Mouse (Mus musculus) adrenal gland, adult (tissue): ENCODE measurements around the gene Ppp2r1a.

Experiments
- DNase-seq, 2 experiments: peaks; one replicate each; pipeline ENCODE4 v3.0.0; 2022 to 2023; ENCODE audit warnings: low spot score in 1 of 2; ENCODE audit not compliant: inconsistent age in 2 of 2

The Ppp2r1a gene

DNA sequence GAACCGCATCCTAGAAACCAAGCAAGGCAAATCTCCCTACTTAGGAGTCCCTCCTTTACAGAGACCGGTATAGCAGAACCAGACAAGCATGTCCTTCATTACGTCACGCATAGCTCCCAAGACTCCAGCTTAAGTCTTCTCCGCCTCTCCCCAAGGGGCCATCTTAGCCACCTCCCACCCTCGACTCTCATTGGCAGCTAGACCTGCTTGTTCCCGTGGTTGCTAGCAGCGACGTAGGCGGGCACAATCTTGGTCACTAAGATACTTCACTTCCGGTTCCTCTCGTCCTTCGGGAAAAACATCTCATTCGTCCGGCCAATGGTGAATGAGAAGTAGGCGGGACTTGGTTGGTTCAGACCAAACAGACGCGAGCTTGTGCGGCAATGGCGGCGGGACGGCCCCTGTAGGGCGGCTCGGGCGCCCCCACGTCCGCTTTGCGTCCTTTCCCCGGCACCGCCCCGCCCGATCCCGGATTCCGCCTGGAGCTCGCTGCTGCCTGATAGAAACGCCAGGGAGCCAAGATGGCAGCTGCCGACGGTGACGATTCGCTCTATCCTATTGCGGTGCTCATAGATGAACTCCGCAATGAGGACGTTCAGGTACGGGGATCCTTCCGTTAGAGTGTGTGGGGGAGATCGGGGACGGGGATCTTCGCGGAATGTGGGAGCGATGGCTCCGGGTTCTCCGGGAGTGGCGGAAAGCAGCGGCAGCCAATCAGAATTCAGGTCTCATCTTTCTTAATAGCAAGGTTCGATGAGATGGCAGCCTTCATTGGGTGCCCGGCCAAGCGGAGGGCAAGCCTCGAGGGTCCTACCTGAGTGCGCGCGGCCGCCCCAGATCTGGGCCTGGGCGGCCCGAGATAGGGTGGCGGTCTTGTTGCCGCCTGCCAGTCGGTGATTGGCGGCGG, at the start of gene Ppp2r1a:
TSS of gene Ppp2r1a (plus strand) at position 327 of the 907 bp plus-strand sequence.
- DNase-seq = peak; percentile 99 to 100

DNA sequence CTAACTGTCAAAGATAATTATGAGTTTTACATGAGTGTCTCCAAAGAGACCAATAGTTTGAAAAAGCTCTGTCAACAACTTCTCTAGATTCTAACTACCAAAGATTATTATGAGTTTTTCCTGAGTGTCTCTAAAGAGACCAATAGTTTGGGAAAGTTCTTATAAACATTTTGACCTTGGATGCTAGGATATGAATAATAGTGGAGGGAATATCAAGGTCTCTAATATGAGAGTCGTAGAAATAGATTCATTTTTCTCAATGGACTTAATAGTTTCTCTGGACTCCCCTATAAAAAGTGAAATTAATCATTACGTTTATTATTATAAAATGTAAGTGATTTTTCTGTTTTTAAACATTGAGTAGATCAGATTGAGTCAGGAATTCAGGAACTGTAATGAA, 40.1 kb upstream of the Ppp2r1a start, which contains the start of gene Vmn1r231:
TSS of gene Vmn1r231 (minus strand) at position 101 of the 400 bp plus-strand sequence.
- DNase-seq = no peak

DNA sequence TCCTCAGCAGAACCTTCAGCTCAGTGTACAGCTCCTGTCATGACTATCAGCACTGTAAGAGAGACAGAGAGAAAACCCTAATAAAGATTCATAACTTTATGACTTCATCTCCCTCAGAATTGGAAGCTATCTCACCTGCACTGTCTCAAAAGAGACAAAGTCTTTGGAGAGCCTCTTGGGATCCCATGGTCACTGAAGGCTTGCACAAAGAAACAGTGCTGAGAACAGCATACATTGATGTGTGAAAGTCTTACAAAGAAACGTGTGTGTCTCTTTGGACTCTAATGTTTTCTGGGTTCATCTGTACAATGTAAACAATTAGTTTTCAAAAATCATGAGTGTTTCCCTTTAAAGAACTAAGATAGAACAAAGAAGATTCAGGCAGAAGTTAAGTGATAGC, 25.5 kb upstream of the Ppp2r1a start, which contains the start of gene Vmn1r232:
TSS of gene Vmn1r232 (minus strand) at position 101 of the 400 bp plus-strand sequence.
- no peak for DNase-seq

DNA sequence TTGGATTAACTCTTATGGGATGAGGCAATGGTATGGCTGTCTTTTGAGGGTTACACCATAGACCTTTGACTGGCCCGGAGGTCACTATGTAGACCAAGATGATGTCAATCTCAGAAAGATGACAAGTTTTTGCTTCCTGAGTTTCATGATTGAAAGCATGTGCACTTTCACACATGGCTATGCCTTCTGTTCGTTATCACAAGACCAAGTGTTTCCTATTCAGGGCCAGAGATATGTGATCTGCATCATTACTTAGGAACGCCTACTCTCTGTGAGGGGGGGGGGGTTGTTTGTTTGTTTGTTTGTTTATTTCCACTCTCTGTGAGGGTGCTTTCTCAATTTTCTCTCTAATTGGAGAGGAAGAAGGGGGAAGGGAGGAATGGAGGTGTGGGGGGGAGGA, 885 bp upstream of the Ppp2r1a start:
- DNase-seq = peak in 1 of 2 experiments; percentile 50

DNA sequence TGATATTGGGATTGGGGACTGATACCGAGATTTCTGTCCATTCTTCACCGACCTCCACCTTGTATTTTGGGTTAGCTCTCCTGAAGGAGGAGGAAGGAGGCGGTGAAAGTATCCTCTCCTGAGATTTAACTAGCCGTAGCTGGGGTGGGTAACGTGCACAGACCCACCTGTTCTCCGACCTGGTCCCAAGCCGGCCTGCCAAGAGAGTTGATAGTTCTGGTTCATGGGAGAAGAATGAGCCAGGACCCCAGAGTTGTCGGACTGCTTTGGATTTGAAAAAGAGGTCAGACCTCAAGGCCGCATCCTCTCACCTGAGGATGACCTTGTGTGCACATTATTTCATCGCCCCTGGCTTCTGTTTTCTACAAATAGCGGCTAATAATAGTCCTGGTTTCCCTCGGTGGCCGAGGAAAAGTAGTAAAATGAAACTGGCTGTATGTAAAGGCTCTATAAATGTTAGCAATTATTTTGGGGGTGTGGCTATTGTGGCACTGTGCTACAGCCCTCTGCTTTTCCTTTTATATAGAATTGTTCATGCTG, 985 bp downstream of the Ppp2r1a start:
- peak; percentile 25 to 70 for DNase-seq

DNA sequence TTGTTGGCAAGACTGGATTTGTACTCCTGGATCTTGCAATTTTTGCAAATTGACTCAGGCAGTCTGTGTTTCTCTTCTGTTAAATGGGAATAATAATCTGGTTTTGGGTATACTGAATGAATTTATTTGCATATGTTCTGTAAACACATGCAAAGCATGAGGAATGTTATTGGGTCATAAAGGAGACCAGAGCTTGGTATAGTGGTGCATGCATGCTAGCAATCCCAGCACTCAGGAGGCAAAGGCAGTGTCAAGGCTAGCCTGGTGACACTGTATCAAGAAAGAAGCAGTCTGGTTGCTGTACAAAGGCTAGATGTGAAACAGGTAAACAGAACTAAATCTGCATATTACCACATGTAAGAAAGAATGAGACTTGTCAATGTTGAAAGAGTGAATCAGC, 1.5 kb downstream of the Ppp2r1a start:
- DNase-seq = peak in 1 of 2 experiments; percentile 58

DNA sequence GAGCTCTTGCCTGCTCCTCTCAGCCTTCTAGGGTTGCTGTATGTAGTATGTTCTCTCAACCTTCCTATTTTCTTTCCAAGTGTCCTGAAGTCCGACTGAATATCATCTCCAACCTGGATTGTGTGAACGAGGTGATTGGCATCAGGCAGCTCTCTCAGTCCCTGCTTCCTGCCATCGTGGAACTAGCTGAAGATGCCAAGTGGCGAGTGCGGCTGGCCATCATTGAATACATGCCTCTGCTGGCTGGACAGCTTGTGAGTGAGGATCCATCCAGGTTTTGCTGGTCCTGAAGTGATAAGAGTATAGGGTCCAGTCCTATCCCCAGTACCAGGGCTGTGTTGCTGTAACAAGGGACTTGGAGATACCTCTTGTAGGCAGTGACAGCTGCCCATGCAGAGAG, 15.3 kb downstream of the Ppp2r1a start:
- DNase-seq = no peak

DNA sequence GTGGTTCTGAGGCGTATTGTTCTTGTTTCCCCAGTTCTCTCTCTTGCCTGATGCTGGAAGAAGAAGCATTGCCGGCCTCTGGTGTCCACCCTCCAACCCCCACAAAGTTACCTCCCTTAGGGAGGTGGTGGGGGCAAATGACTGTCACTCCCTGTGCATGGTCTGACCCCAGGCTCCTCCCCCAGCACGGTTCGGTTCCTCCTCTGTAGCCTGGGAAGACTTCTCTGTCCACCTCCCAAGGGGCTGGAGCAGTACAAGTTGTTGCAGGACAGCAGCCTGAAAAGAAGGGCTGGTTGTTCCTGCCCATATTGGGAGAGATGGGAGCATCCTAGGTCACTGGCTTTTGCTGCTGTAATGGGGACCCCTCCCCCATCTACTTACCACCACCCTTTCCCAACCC, 20.3 kb downstream of the Ppp2r1a start:
- peak in 1 of 2 experiments; percentile 24 for DNase-seq

DNA sequence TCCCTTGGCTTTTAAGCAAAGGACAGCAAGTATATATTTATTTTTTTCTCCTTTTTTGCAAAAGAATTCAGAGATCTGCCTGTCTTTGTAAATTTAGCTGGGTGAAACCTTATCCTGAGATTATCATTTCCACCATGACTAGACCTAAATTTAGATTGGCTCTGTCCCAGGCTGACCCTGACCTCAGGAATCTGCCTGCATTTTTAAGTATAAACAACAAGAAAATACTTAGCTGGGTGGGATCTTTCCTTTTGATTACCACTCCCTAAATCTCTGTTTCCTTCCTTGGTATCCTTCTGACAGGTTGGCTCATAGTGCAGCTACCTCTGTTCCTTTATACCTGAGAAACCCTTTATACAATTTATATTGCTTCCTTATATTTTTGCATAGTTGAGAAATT, 21.6 kb downstream of the Ppp2r1a start:
- DNase-seq = peak in 1 of 2 experiments; percentile 55

DNA sequence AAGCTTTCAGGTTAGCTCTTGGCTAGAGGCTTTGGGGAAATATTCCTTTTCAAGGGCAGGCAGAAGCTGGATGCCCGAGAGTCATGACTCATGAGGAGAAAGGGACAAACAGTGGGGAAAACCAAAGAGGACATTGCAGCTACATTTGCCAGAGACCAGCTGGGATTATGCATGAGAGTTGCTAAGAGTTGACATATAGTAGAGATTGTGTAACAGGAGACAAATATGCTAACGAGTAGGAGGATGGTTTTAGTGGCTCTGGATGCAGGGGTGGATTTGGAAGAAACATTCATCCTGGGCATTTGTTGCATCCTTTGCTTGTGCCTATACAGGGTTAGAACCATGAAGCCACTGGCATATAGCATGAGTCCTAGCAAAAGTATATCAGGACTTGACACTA, 48.6 kb downstream of the Ppp2r1a start:
- DNase-seq = no peak

DNA sequence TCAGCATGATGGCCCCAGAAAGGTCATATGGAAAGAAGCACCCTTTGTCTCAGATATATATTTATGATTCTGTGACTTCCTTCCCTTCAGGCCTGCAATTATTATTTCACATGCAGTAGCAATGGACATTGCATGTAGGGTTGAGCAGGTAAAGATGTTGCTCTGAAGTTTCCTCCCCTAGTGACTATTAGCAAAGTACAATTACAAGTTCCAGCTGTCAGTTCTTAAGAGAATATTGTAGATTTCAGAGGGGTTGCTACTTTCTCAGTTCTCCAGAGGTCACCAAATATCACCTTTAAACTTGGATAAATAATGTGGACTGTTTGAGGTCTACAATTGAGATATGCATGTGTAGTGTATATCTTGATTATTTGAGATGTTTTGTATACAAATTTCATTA, 51.3 kb downstream of the Ppp2r1a start, which contains the start of gene Vmn1r233:
TSS of gene Vmn1r233 (minus strand) at position 101 of the 400 bp plus-strand sequence.
- DNase-seq = no peak

DNA sequence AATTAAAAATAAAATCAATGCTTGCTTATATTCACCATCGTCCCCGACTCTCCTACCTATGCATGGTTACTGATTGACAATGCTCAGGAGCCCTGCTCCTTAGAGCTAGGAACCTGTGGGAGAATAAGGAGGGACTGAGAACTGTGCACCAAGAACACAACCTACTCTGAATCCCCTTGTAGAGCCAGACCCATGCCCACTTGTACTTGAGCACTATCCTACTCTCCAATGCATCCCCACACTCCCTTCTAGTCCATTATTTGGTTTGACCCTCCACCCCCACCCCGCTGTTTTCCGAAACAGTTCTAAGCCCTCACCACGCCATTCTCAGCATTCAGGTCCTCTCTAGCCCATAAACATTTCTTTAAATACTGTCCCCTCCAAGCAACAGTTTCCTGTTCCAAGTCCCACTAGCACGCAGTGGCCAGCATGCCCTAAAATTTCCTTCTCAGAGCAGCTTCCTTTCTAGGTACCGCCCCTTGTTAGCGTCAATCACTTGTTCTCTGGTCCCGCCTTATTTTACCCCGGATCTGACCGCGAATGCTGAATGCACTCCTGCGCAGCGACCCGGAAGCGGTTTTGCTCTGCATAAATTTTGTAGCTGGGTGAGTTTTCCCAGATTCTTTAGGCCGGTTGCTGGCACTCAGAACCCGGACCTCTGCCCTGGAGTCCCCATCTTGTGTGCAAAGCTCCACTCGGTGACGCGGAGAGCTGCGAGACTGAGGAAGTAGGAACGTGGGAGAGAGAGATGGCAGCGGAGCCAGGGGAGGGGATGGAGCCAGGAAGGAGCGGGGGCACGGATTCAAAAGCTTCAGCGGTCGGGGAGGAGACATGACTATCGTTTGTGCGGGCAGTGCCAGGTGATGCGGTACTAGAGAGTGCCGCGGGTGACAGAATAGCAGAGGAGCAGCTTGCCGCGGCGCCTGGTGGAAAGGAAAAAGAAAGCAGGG, 63.5 kb downstream of the Ppp2r1a start, which contains the start of gene Zfp160:
TSS of gene Zfp160 (plus strand) at position 522 of the 950 bp plus-strand sequence.
- DNase-seq = peak; percentile 90 to 97

DNA sequence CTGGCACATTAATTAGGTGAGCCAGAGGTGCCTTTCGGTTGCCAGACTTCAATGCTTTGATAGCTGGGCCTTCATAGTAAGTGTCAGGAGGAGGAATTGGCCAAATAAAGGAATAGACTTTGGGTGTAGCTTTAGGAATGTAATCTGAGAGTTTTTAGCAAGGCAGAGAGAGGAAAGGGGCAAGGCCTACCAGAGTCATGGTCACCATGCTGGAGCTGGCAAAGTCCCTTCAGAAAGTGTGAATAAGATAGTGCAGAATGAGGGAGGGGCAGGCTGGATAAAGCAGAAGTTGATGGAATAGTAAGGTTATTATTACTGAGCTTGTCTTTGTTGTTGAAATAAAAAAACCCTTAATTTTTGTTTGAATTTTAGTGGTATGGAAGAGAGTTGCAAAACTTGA, 64.6 kb downstream of the Ppp2r1a start:
- peak; percentile 7 to 55 for DNase-seq
